Mouse (Mus musculus) G1E (cell line): ENCODE data around the gene Cidec.

ENCODE experiments used
- CTCF ChIP-seq: IDR thresholded peaks from 2 replicates; pipeline ENCODE4 v1.5.1; 2012; ENCODE audit warnings: low read depth, low read length, inconsistent platforms, mixed read lengths
- GATA1 ChIP-seq: IDR thresholded peaks from 2 replicates; pipeline ENCODE4 v1.6.1; 2012; ENCODE audit warnings: borderline replicate concordance, low read length, inconsistent platforms, mixed read lengths
- POLR2AphosphoS5 ChIP-seq: IDR thresholded peaks from 2 replicates; pipeline ENCODE4 v1.6.1; 2012; ENCODE audit warnings: low read depth, low read length, inconsistent platforms; ENCODE audit not compliant: insufficient replicate concordance

- TF ChIP-seq CTCF (no peak), GATA1 (no peak), POLR2AphosphoS5 (no peak)
These were observed 35.9 kb upstream of the Cidec start, which contains the start of gene Il17rc for GRCm38 (mm10) chr6:113471297-113471936.
